Mouse (Mus musculus): ENCODE data around the gene Heatr5b.

Gene Heatr5b

GRCm38 (mm10) chr17:78768937-78769336 lies 66.2 kb downstream of the Heatr5b start:
- in situ Hi-C loops (cut with MseI, MboI), result no loop called here

- in situ Hi-C loops (cut with MseI, MboI), result no loop called here
These were observed 67.6 kb downstream of the Heatr5b start for GRCm38 (mm10) chr17:78767546-78767945.

GRCm38 (mm10) chr17:78766084-78766483 lies 69.1 kb downstream of the Heatr5b start:
- in situ Hi-C loops (cut with MseI, MboI), result no loop called here

- in situ Hi-C loops (cut with MseI, MboI), result no loop called here
These were observed 71.9 kb downstream of the Heatr5b start for GRCm38 (mm10) chr17:78763272-78763671.

- in situ Hi-C loops (cut with MseI, MboI), result no loop called here
These were observed 82.1 kb downstream of the Heatr5b start for GRCm38 (mm10) chr17:78752938-78753655.

- in situ Hi-C loops (cut with MseI, MboI), result no loop called here
These were observed 83.1 kb downstream of the Heatr5b start for GRCm38 (mm10) chr17:78752064-78752463.

GRCm38 (mm10) chr17:78748440-78748839 lies 86.7 kb downstream of the Heatr5b start:
- in situ Hi-C loops (cut with MseI, MboI), result no loop called here

GRCm38 (mm10) chr17:78738416-78738815 lies 96.7 kb downstream of the Heatr5b start:
- in situ Hi-C loops (cut with MseI, MboI), result loop anchor here in 1 of 2 experiments (5.0 kb wide), 1 partner anchor 136 kb away; no protein-coding TSS in a partner anchor

GRCm38 (mm10) chr17:78737771-78738170 lies 97.4 kb downstream of the Heatr5b start:
- in situ Hi-C loops (cut with MseI, MboI), result loop anchor here in 1 of 2 experiments (5.0 kb wide), 1 partner anchor 135 kb away; no protein-coding TSS in a partner anchor

- in situ Hi-C loops (cut with MseI, MboI), result loop anchor here in 1 of 2 experiments (5.0 kb wide), 1 partner anchor 135 kb away; no protein-coding TSS in a partner anchor
These were observed 98.1 kb downstream of the Heatr5b start, which contains the start of gene Strn for GRCm38 (mm10) chr17:78737096-78737495. Gene Strn (minus strand): TSS chr17:78737196.

- in situ Hi-C loops (cut with MseI, MboI), result loop anchor here in 1 of 2 experiments (5.0 kb wide), 1 partner anchor 134 kb away; no protein-coding TSS in a partner anchor
These were observed 98.6 kb downstream of the Heatr5b start for GRCm38 (mm10) chr17:78736473-78736988.

GRCm38 (mm10) chr17:78735731-78736472 lies 99.3 kb downstream of the Heatr5b start:
- in situ Hi-C loops (cut with MseI, MboI), result loop anchor here in 1 of 2 experiments (5.0 kb wide), 1 partner anchor 134 kb away; no protein-coding TSS in a partner anchor

- in situ Hi-C loops (cut with MseI, MboI), result loop anchor here in 1 of 2 experiments (5.0 kb wide), 1 partner anchor 133 kb away; no protein-coding TSS in a partner anchor
These were observed 100.4 kb downstream of the Heatr5b start for GRCm38 (mm10) chr17:78734806-78735205.

GRCm38 (mm10) chr17:78732056-78732455 lies 103.1 kb downstream of the Heatr5b start:
- in situ Hi-C loops (cut with MseI, MboI), result no loop called here

- in situ Hi-C loops (cut with MseI, MboI), result no loop called here
These were observed 108.3 kb downstream of the Heatr5b start for GRCm38 (mm10) chr17:78726746-78727449.

- in situ Hi-C loops (cut with MseI, MboI), result no loop called here
These were observed 110.6 kb downstream of the Heatr5b start for GRCm38 (mm10) chr17:78724461-78725055.

- in situ Hi-C loops (cut with MseI, MboI), result no loop called here
These were observed 113.5 kb downstream of the Heatr5b start for GRCm38 (mm10) chr17:78721690-78722089.

- in situ Hi-C loops (cut with MseI, MboI), result no loop called here
These were observed 116.1 kb downstream of the Heatr5b start for GRCm38 (mm10) chr17:78719086-78719485.

- in situ Hi-C loops (cut with MseI, MboI), result no loop called here
These were observed 124.9 kb downstream of the Heatr5b start for GRCm38 (mm10) chr17:78710258-78710657.

- in situ Hi-C loops (cut with MseI, MboI), result no loop called here
These were observed 126.7 kb downstream of the Heatr5b start for GRCm38 (mm10) chr17:78708422-78708821.

GRCm38 (mm10) chr17:78702988-78703387 lies 132.2 kb downstream of the Heatr5b start:
- in situ Hi-C loops (cut with MseI, MboI), result no loop called here
